Mouse (Mus musculus) E14TG2a.4 (cell line): ENCODE measurements around the gene Pank4.

Source experiments
- CTCF ChIP-seq: conservative IDR thresholded peaks from 2 replicates; pipeline ENCODE4 v1.5.1; 2014; ENCODE audit warnings: low read length
- NANOG ChIP-seq: IDR thresholded peaks from 2 replicates; pipeline ENCODE4 v1.6.1; 2014; ENCODE audit warnings: borderline replicate concordance, low read length, mixed read lengths

DNA sequence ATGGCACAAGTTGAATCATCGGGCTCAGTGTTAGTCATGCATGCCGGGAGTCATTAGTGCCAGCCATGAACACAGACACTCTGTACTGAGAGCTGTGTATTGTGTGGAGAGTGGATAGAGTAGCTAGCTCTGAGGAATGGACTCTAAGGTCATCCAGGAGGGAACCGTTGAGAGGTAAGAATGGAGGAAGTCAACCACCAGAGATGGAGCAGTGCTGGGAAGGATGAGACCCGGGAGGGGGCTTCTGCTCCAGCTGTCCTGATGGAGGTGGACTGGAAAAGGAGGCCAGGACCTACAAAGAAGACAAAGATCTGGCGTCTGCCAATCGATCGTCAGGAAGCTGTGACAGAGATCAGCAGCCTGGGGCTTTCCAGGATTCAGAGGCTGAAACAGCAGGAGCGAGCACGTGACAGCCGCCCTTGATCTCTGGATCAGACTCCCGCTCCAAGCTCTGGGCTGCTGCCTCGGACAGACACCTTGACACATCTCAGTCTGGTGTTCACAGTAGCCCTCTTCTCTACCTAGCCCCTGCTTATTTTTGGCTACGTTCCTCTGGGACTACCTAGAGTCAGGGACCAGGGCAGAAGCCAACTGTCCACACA, 30.5 kb upstream of the Pank4 start:
- TF ChIP-seq CTCF (no peak), NANOG (no peak)
